Mouse (Mus musculus): ENCODE measurements around the gene Osmr.

Gene Osmr

GRCm38 (mm10) chr15:6874601-6875019 lies at the start of gene Osmr:
Gene Osmr (minus strand): TSS chr15:6874969.
- no peak for DNase-seq (ENCODE audit: low spot score)

GRCm38 (mm10) chr15:6919406-6919805 lies 44.6 kb upstream of the Osmr start:
- no peak for DNase-seq (ENCODE audit: low spot score)

- DNase-seq (ENCODE audit: low spot score), result no peak
Observed at GRCm38 (mm10) chr15:6914163-6914562, 39.4 kb upstream of the Osmr start.

- peak; percentile 34 for DNase-seq (ENCODE audit: low spot score)
Observed at GRCm38 (mm10) chr15:6909669-6910068, 34.9 kb upstream of the Osmr start.

- no peak for DNase-seq (ENCODE audit: low spot score)
Observed at GRCm38 (mm10) chr15:6909084-6909483, 34.3 kb upstream of the Osmr start.

- no peak for DNase-seq (ENCODE audit: low spot score)
Observed at GRCm38 (mm10) chr15:6908601-6909000, 33.8 kb upstream of the Osmr start.

GRCm38 (mm10) chr15:6906260-6907047 lies 31.7 kb upstream of the Osmr start:
- no peak for DNase-seq (ENCODE audit: low spot score)

GRCm38 (mm10) chr15:6905726-6906125 lies 31.0 kb upstream of the Osmr start:
- DNase-seq (ENCODE audit: low spot score), result no peak

- no peak for DNase-seq (ENCODE audit: low spot score)
Observed at GRCm38 (mm10) chr15:6903286-6903975, 28.7 kb upstream of the Osmr start.

GRCm38 (mm10) chr15:6901982-6902639 lies 27.3 kb upstream of the Osmr start:
- DNase-seq (ENCODE audit: low spot score), result no peak

- no peak for DNase-seq (ENCODE audit: low spot score)
Observed at GRCm38 (mm10) chr15:6901236-6901635, 26.5 kb upstream of the Osmr start.

GRCm38 (mm10) chr15:6884260-6884659 lies 9.5 kb upstream of the Osmr start:
- no peak for DNase-seq (ENCODE audit: low spot score)

GRCm38 (mm10) chr15:6883816-6884215 lies 9.0 kb upstream of the Osmr start:
- peak; percentile 42 for DNase-seq (ENCODE audit: low spot score)

GRCm38 (mm10) chr15:6883091-6883490 lies 8.3 kb upstream of the Osmr start:
- no peak for DNase-seq (ENCODE audit: low spot score)

- DNase-seq (ENCODE audit: low spot score), result no peak
Observed at GRCm38 (mm10) chr15:6882180-6882579, 7.4 kb upstream of the Osmr start.

GRCm38 (mm10) chr15:6881211-6881610 lies 6.4 kb upstream of the Osmr start:
- no peak for DNase-seq (ENCODE audit: low spot score)

GRCm38 (mm10) chr15:6873807-6874600 lies 765 bp downstream of the Osmr start:
- no peak for DNase-seq (ENCODE audit: low spot score)

- no peak for DNase-seq (ENCODE audit: low spot score)
Observed at GRCm38 (mm10) chr15:6873154-6873806, 1.5 kb downstream of the Osmr start.

- DNase-seq (ENCODE audit: low spot score), result no peak
Observed at GRCm38 (mm10) chr15:6871621-6872359, 3.0 kb downstream of the Osmr start.

GRCm38 (mm10) chr15:6866888-6867287 lies 7.9 kb downstream of the Osmr start:
- no peak for DNase-seq (ENCODE audit: low spot score)

GRCm38 (mm10) chr15:6862125-6862524 lies 12.6 kb downstream of the Osmr start:
- no peak for DNase-seq (ENCODE audit: low spot score)
